Mouse (Mus musculus) thymus, adult 18-20 months (tissue): Measurements from ENCODE around the gene Nr6a1.

Source experiments
- DNase-seq, 2 experiments: peaks; one replicate each; pipeline ENCODE4 v3.0.0; 2022; ENCODE audit warnings: mixed read lengths in 2 of 2

The Nr6a1 gene

DNA sequence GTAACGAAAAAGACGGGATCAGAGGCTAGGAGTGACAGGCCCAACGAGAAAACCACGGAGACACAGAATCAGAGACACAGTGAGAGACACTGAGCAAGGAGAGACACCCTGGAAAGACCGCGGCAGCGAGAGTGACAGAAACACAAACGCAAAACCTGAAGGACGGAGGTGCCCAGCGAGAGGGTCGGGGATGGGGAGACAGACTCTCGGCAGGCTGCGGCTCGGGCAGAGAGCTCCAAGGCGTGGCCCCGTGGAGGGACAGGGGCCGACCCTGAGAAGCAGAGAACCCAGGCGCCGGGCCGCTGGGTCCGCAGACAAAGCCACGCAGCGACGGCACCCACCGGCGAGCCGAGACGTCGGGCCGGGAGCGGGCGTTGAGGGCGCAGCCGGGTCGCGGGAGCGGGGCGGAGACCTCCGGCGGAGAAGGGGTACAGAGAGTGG is 216.0 kb downstream of the Nr6a1 start:
- DNase-seq: no peak

GRCm38 (mm10) chr2:38710304-38711241 is 216.9 kb downstream of the Nr6a1 start:
- no peak for DNase-seq

DNA sequence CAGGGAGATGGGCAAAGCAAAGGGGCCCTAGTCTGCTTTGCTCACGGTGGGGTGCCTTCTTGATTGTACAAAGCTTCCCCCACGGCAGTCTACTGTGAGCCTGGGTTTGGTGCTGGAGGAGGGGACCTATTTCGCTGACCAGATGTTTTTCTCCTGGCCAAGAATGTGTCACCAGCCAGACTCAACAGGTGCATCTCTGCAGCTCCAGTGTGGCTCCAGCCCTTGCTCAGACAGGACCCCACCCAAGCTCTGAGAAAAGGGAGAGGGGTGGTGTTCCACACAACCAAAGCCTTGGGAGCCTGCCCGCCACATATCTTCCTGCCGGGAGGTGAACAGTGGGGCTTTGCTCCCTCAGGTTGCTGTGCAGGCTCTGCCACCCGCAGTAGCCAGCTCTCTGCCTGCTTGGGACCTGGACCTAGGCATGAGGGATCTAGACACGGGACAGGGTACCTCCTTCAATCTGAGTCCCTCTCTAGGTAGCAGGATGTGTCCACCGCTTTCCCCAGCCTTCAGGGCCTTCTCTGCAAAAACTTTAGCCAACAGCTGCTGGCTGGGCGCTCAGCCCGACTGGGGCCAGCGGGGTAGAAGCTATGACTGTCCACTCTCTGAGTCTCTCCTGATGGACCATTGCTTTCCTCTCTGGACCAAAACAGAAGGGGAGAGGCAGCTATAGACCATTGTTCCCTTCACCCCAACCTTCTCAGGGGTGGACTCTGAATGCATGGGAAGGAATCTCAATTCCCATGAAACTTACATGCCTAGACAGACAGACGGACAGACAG is 218.4 kb downstream of the Nr6a1 start:
- DNase-seq: no peak

- no peak for DNase-seq
These were observed 220.8 kb downstream of the Nr6a1 start for GRCm38 (mm10) chr2:38706661-38707060.

GRCm38 (mm10) chr2:38705036-38705435 is 222.5 kb downstream of the Nr6a1 start:
- no peak for DNase-seq

DNA sequence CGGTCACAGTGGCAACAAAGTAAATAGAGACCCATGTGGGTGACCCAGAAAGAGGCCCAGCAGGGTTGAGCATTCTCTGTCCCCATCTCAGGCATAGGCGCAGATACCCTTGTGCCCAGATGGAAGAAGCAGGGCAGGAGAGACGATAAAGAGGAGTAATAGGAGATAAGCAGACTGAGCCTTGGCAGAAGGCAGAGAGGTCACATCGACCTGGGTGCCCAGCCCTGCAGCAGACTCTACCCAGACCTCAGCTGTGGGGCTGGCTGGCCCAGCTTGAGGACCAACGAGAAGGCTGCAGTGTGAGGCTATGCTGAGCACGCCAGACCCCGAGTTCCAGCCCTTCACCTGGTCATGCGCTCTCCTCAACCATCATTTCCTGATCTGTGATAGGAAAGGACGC is 223.2 kb downstream of the Nr6a1 start:
- DNase-seq: no peak

- DNase-seq: no peak
These were observed 227.3 kb downstream of the Nr6a1 start for GRCm38 (mm10) chr2:38700177-38700576.

GRCm38 (mm10) chr2:38698623-38699022 is 228.9 kb downstream of the Nr6a1 start:
- DNase-seq: no peak

DNA sequence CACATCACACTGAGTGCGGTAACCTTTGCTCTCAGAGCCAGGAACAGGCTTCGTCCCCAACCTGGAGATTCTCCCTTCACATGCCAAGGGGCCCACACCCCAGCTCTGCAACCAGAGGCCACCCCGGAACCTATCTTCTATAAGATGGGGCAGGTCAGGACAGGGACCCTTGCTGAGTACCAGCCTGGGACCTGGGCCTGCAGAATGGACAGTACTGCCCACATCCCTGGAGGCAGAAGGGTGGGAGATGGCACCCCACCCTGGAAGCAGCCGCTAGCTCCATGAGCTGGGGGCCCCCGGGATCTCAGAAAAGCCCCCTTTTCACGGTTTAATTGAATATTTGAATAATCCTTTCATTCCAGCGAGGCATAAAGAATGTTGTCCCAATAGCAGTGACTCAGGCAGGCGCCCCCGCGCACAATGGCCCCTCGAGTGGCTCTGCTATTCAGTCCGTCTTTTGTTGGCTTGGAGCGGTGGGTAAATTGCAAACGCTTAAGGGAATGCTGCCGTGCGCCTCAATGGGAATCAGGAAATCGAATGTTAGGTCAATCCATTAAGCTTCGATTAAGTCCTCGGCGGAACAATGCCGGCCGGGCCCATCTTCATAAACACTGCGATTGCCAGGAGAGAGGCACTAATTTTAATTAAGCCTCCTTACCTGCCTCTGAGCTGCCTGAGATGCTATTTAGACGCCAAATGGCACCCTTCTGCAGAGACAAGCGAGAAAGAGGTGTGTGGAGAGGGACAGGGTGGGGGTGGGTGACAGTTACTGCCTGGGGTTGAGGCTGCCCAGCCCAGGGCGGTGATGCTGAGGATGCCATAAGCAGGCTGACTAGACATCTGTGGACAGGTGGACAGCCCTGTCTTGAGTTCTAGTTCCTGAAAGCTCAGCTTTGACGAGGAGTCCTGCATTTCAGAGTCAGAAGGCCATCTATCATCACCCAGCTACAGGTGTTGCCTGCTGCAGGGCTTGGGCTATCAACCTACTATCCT is 230.1 kb downstream of the Nr6a1 start:
- no peak for DNase-seq

GRCm38 (mm10) chr2:38695770-38696169 is 231.7 kb downstream of the Nr6a1 start:
- DNase-seq: no peak

DNA sequence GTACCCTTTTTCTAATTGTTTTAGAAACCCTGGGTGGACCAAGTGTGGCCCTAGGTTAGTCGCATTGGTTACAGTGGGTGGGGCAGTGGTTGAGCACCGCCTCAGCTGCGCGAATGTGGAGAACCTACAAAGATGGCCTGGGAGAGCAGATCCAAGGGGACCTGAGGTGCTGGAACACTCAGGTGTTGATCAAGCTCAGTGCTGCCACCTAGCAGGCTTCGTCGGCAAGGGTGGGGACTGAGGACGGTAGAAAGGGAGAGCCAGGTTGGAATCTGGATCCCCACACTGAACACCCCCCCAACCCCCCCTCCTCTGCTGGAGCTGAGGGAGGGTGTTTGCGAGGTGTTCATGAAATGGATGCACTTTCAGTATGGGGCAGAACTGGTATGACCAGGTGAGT is 235.9 kb downstream of the Nr6a1 start:
- DNase-seq: no peak

DNA sequence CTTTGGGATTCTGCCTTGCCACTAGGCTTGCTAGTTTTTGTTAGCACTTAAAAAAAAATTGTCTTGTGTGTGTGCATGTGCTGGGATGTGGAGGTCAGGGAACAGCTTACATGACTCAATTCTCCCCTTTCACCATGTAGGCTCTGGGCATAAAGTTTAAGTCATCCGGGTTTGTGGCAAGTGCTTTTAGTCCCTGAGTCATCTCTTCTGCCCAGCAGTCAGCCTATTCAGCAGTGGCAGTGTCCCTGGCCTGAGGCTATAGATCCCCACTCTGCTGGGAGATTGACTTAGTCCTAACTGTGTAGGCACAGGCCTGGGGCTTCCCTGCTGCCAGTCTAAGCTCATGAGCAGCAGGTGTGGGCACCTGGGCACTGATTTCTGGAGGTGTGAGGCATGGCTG is 237.6 kb downstream of the Nr6a1 start:
- DNase-seq: no peak

- DNase-seq: no peak
These were observed 238.5 kb downstream of the Nr6a1 start for GRCm38 (mm10) chr2:38688791-38689520.

GRCm38 (mm10) chr2:38685746-38686145 is 241.7 kb downstream of the Nr6a1 start:
- no peak for DNase-seq

DNA sequence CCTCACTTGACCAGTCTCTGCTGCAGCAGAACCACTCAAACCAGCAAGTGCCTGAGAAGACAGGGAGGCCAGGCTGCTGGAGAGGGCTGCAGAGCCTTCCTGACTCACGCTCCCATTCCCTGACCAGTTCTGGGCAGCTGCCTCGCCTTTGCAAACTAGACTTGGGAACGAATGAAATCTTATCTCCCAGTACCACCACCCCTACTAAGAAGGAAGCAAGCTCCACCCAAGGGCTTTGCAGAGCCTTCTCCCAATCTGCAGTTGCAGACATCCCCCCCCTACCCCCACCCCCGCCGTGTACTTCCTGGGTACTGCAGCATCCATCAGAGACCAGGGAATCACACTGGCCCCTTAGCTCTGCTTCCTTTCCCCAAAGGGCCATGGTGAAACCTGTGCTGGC is 244.4 kb downstream of the Nr6a1 start:
- DNase-seq: no peak

DNA sequence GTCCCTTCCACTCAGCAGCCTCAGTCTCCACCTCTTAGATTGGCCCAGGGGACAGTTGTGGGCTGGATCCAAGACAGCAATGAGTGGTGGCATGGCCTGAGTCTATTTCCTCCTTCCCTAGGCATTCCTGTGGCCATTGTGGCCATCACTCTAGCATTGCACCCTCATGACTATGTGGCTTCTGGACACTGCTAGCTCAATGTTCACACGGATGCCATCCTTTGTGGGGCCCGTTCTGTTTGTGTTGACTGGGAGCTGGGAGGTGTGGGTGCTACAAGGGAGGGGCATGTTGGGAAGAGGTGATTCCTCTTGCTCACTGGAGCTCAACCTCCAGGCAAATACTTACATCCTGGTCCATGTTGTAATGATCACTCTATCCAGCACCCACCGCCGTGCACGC is 245.3 kb downstream of the Nr6a1 start:
- no peak for DNase-seq

DNA sequence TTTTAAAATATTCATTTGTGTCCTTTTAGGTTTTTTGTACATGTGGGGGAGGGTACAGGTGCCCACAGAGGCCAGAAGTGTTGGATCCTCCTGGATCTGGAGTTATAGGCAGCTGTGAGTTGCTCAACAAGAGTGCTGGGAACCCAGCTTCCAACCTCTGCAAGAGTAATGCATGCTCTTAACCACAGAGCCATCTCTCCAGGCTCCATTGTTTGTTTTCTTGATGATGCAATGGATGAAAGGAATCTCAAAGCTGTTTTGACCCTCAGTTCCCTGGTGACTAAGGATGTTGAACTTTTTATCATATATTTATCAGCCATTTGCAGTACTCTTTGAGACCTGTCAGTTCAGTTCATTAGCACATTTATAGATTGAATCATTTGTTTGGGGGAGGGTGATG is 248.5 kb downstream of the Nr6a1 start:
- DNase-seq: no peak

DNA sequence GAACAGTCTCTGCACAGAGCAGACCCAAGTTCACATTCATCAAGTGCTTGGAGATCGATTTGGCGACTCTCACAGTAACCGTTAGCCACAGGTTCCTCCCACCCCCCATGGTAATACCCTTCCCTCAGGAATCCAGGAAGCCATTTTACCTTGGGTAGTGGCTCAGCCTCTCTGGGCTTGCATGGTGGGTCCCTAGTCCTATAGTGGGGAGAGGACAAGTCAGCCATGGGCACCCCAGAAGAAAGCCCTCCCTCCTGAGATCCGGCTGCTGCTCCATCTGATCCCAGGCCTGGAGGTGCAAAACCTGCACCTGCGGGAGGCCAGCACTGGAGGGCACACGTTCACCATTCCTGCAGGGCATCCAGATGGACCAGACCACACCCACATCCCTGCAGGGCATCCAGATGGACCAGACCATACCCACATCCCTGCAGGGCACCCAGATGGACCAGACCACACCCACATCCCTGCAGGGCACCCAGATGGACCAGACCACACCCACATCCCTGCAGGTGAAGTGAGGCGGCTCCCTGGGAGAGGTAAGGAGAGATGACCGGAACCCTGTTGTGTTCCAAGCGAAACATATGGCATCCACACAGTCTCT is 252.0 kb downstream of the Nr6a1 start:
- no peak for DNase-seq
